Mouse (Mus musculus) MN1 (cell line): ENCODE data around the gene Rhox12.

ENCODE experiments used
- DNase-seq: peaks from one replicate; pipeline ENCODE4 v3.0.0-alpha.2; 2016; ENCODE audit warnings: low spot score

Gene Rhox12

GRCm38 (mm10) chrX:38110807-38111206 is at the start of gene Rhox12:
TSS of gene Rhox12 (minus strand) at chrX:38110907.
- no peak for DNase-seq

GRCm38 (mm10) chrX:38159097-38159496 is 48.4 kb upstream of the Rhox12 start:
- DNase-seq: no peak

GRCm38 (mm10) chrX:38121478-38121877 is 10.8 kb upstream of the Rhox12 start:
- no peak for DNase-seq

- no peak for DNase-seq
These were observed 10.3 kb upstream of the Rhox12 start, which contains the start of gene Rhox13 for GRCm38 (mm10) chrX:38120982-38121381. TSS of gene Rhox13 (plus strand) at chrX:38121219.

GRCm38 (mm10) chrX:38085041-38085440 is 25.7 kb downstream of the Rhox12 start, which contains the start of gene Rhox11:
TSS of gene Rhox11 (minus strand) at chrX:38085141.
- no peak for DNase-seq

- peak; percentile 6 for DNase-seq
These were observed 26.5 kb downstream of the Rhox12 start for GRCm38 (mm10) chrX:38084226-38084625.

GRCm38 (mm10) chrX:38066175-38066574 is 44.5 kb downstream of the Rhox12 start, which contains the start of gene Rhox10:
TSS of gene Rhox10 (plus strand) at chrX:38066475.
- DNase-seq: no peak

GRCm38 (mm10) chrX:38061544-38061943 is 49.2 kb downstream of the Rhox12 start:
- DNase-seq: no peak
